Mouse (Mus musculus): ENCODE results near the gene Prim2. TPM values are rescaled to one million over a fixed set of nuclear protein-coding genes. Genes with fewer than 3 reads are reported as not detected.

Gene Prim2
- polyA plus RNA-seq, 1 experiment: 22.5 TPM

- peak; percentile 24 for TF ChIP-seq CTCF (IDR thresholded peaks at IDR 0.05; ENCODE audit: control insufficient read depth, insufficient read depth, insufficient read length)
- no peak for TF ChIP-seq MYOD1 (IDR thresholded peaks at IDR 0.05; ENCODE audit: control insufficient read depth, insufficient read length, low read depth)
- no peak for TF ChIP-seq FOSL1 (IDR thresholded peaks at IDR 0.05; ENCODE audit: insufficient read depth, low read length, poor library complexity, severe bottlenecking)
- TF ChIP-seq MAX (IDR thresholded peaks at IDR 0.05): no peak
- TF ChIP-seq USF1 (IDR thresholded peaks at IDR 0.05; ENCODE audit: low read depth): no peak
- H3K36me3 ChIP-seq (ENCODE audit: control insufficient read depth, insufficient read depth): peaks cover 19% of the 10 kb centered on the region
- H3K27me3 ChIP-seq (ENCODE audit: control insufficient read depth, insufficient read depth, insufficient read length): no peaks in the 10 kb centered on the region
- H3K79me3 ChIP-seq (ENCODE audit: low read depth): peaks cover 3% of the 10 kb centered on the region
- H3K79me2 ChIP-seq (ENCODE audit: control insufficient read depth, insufficient read depth): peaks cover 19% of the 10 kb centered on the region
- peak overlapping the region; percentile 74 for H3K4me3 ChIP-seq (ENCODE audit: insufficient read depth, poor library complexity, severe bottlenecking)
- peak overlapping the region; percentile 89 for H3ac ChIP-seq (ENCODE audit: control insufficient read depth, insufficient read length, low read depth)
Measured at GRCm38 (mm10) chr1:33670164-33670616, 595 bp upstream of the Prim2 start.

- TF ChIP-seq CTCF (IDR thresholded peaks at IDR 0.05; ENCODE audit: control insufficient read depth, insufficient read depth, insufficient read length): no peak
- no peak for TF ChIP-seq MYOG (IDR thresholded peaks at IDR 0.05; ENCODE audit: control insufficient read depth, extremely low read depth, insufficient read length)
- no peak for TF ChIP-seq MAX (IDR thresholded peaks at IDR 0.05)
- TF ChIP-seq MYOD1 (IDR thresholded peaks at IDR 0.05; ENCODE audit: control insufficient read depth, insufficient read length, low read depth): no peak
- no peak for TF ChIP-seq FOSL1 (IDR thresholded peaks at IDR 0.05; ENCODE audit: insufficient read depth, low read length, poor library complexity, severe bottlenecking)
- TF ChIP-seq USF1 (IDR thresholded peaks at IDR 0.05; ENCODE audit: low read depth): no peak
- no peaks in the 10 kb centered on the region for H3K79me3 ChIP-seq (ENCODE audit: low read depth)
- peaks cover 49% of the 10 kb centered on the region for H3K36me3 ChIP-seq (ENCODE audit: control insufficient read depth, insufficient read depth)
- no peak overlapping the region for H3ac ChIP-seq (ENCODE audit: control insufficient read depth, insufficient read length, low read depth)
- no peaks in the 10 kb centered on the region for H3K27me3 ChIP-seq (ENCODE audit: control insufficient read depth, insufficient read depth, insufficient read length)
- H3K4me3 ChIP-seq (ENCODE audit: insufficient read depth, poor library complexity, severe bottlenecking): no peak overlapping the region
- H3K79me2 ChIP-seq (ENCODE audit: control insufficient read depth, insufficient read depth): peaks cover 12% of the 10 kb centered on the region
Measured at GRCm38 (mm10) chr1:33663605-33664117, 5.9 kb downstream of the Prim2 start.

- H3K36me3 ChIP-seq (ENCODE audit: control insufficient read depth, insufficient read depth): peaks cover 48% of the 10 kb centered on the region
- no peak overlapping the region for H3K4me3 ChIP-seq (ENCODE audit: insufficient read depth, poor library complexity, severe bottlenecking)
- H3ac ChIP-seq (ENCODE audit: control insufficient read depth, insufficient read length, low read depth): no peak overlapping the region
- TF ChIP-seq CEBPB (IDR thresholded peaks at IDR 0.05; ENCODE audit: low read depth) (no peak), MAX (IDR thresholded peaks at IDR 0.05) (no peak), MYOG (IDR thresholded peaks at IDR 0.05; ENCODE audit: control insufficient read depth, extremely low read depth, insufficient read length) (no peak), CTCF (IDR thresholded peaks at IDR 0.05; ENCODE audit: control insufficient read depth, insufficient read depth, insufficient read length) (no peak), MYOD1 (IDR thresholded peaks at IDR 0.05; ENCODE audit: control insufficient read depth, insufficient read length, low read depth) (no peak), USF1 (IDR thresholded peaks at IDR 0.05; ENCODE audit: low read depth) (no peak), FOSL1 (IDR thresholded peaks at IDR 0.05; ENCODE audit: insufficient read depth, low read length, poor library complexity, severe bottlenecking) (no peak)
- H3K79me2 ChIP-seq (ENCODE audit: control insufficient read depth, insufficient read depth): peaks cover 7% of the 10 kb centered on the region
- no peaks in the 10 kb centered on the region for H3K79me3 ChIP-seq (ENCODE audit: low read depth)
- no peaks in the 10 kb centered on the region for H3K27me3 ChIP-seq (ENCODE audit: control insufficient read depth, insufficient read depth, insufficient read length)
Measured at GRCm38 (mm10) chr1:33663163-33663562, 6.4 kb downstream of the Prim2 start.

GRCm38 (mm10) chr1:33658302-33658701 lies 11.3 kb downstream of the Prim2 start:
- no peaks in the 10 kb centered on the region for H3K27me3 ChIP-seq (ENCODE audit: control insufficient read depth, insufficient read depth, insufficient read length)
- H3K79me3 ChIP-seq (ENCODE audit: low read depth): no peaks in the 10 kb centered on the region
- H3ac ChIP-seq (ENCODE audit: control insufficient read depth, insufficient read length, low read depth): no peak overlapping the region
- no peak overlapping the region for H3K4me3 ChIP-seq (ENCODE audit: insufficient read depth, poor library complexity, severe bottlenecking)
- H3K36me3 ChIP-seq (ENCODE audit: control insufficient read depth, insufficient read depth): peaks cover 25% of the 10 kb centered on the region
- H3K79me2 ChIP-seq (ENCODE audit: control insufficient read depth, insufficient read depth): no peaks in the 10 kb centered on the region
- TF ChIP-seq MAX (IDR thresholded peaks at IDR 0.05) (no peak), CTCF (IDR thresholded peaks at IDR 0.05; ENCODE audit: control insufficient read depth, insufficient read depth, insufficient read length) (no peak), MYOD1 (IDR thresholded peaks at IDR 0.05; ENCODE audit: control insufficient read depth, insufficient read length, low read depth) (no peak), CEBPB (IDR thresholded peaks at IDR 0.05; ENCODE audit: low read depth) (no peak), MYOG (IDR thresholded peaks at IDR 0.05; ENCODE audit: control insufficient read depth, extremely low read depth, insufficient read length) (no peak), USF1 (IDR thresholded peaks at IDR 0.05; ENCODE audit: low read depth) (no peak), FOSL1 (IDR thresholded peaks at IDR 0.05; ENCODE audit: insufficient read depth, low read length, poor library complexity, severe bottlenecking) (no peak)

- H3K4me3 ChIP-seq (ENCODE audit: insufficient read depth, poor library complexity, severe bottlenecking): no peak overlapping the region
- H3K36me3 ChIP-seq (ENCODE audit: control insufficient read depth, insufficient read depth): peaks cover 28% of the 10 kb centered on the region
- H3K27me3 ChIP-seq (ENCODE audit: control insufficient read depth, insufficient read depth, insufficient read length): no peaks in the 10 kb centered on the region
- no peak for TF ChIP-seq MAX (IDR thresholded peaks at IDR 0.05)
- TF ChIP-seq MYOD1 (IDR thresholded peaks at IDR 0.05; ENCODE audit: control insufficient read depth, insufficient read length, low read depth): no peak
- peak; percentile 16 for TF ChIP-seq FOSL1 (IDR thresholded peaks at IDR 0.05; ENCODE audit: insufficient read depth, low read length, poor library complexity, severe bottlenecking)
- peak; percentile 87 for TF ChIP-seq USF1 (IDR thresholded peaks at IDR 0.05; ENCODE audit: low read depth)
- no peak for TF ChIP-seq CTCF (IDR thresholded peaks at IDR 0.05; ENCODE audit: control insufficient read depth, insufficient read depth, insufficient read length)
- TF ChIP-seq CEBPB (IDR thresholded peaks at IDR 0.05; ENCODE audit: low read depth): no peak
- no peak for TF ChIP-seq MYOG (IDR thresholded peaks at IDR 0.05; ENCODE audit: control insufficient read depth, extremely low read depth, insufficient read length)
- no peak overlapping the region for H3ac ChIP-seq (ENCODE audit: control insufficient read depth, insufficient read length, low read depth)
- H3K79me3 ChIP-seq (ENCODE audit: low read depth): no peaks in the 10 kb centered on the region
- H3K79me2 ChIP-seq (ENCODE audit: control insufficient read depth, insufficient read depth): no peaks in the 10 kb centered on the region
Measured at GRCm38 (mm10) chr1:33657574-33658149, 11.9 kb downstream of the Prim2 start.

All from C2C12 (cell line).